Mouse (Mus musculus): ENCODE data around the gene Siae. TPM values are rescaled to one million over a fixed set of nuclear protein-coding genes. Genes with fewer than 3 reads are reported as not detected.

Gene Siae
- polyA plus RNA-seq (2015; fragmentation: Nextera tagmentation; extraction: Ambion mirVana), result 9.2 and 10.9 TPM in 2 replicates

GRCm38 (mm10) chr9:37554838-37555748 lies at the start of gene Siae:
Gene Siae (plus strand): TSS chr9:37555698.
- H3K9me3 ChIP-seq (replicated peaks; ENCODE audit: control insufficient read depth, low read length), result no peaks in the 10 kb centered on the region
- no peak within 1 kb of the TSS for H3K27ac ChIP-seq (ENCODE audit: low read length)
- peaks cover 18% of the 10 kb centered on the region for H3K4me1 ChIP-seq (ENCODE audit: control insufficient read depth, insufficient read depth, low read length)
- no peak within 1 kb of the TSS for H3K4me2 ChIP-seq (ENCODE audit: low read depth, low read length)
- WGBS, result 22% methylated on average over 7 of the region's 7 CpGs
- H3K27me3 ChIP-seq (ENCODE audit: control insufficient read depth, insufficient read depth, low read length), result peaks cover 35% of the 10 kb centered on the region
- no peak within 1 kb of the TSS for H3K4me3 ChIP-seq (ENCODE audit: low read length)
- no peak for ATAC-seq (replicated peaks; ENCODE audit: extremely low read depth, insufficient read depth, low FRiP score)
- no peaks in the 10 kb centered on the region for H3K36me3 ChIP-seq (ENCODE audit: control insufficient read depth, insufficient read depth)
- no peak within 1 kb of the TSS for H3K9ac ChIP-seq (ENCODE audit: low read length)

DNA sequence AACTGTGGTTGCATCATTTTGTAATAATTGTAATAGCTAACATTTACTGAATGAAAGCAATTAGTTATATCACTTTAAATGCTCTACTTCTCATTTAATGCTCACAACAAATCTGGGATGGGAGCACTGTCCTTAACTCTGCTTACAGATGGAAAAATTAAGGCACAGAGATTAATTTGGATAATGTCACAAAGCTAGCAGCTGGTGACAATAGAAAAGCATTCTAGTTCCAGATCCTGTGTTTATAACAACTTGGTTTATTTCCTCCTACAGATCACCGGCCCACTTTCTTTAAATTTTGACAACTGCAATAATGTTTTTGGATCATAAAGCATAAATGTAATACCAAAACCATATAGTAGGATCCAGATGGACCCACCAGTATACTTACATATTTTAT lies 49.5 kb upstream of the Siae start:
- Histone ChIP-seq H3K9ac (ENCODE audit: low read length) (no peak overlapping the region), H3K9me3 (replicated peaks; ENCODE audit: control insufficient read depth, low read length) (no peaks in the 10 kb centered on the region), H3K4me3 (ENCODE audit: low read length) (no peak overlapping the region), H3K36me3 (ENCODE audit: control insufficient read depth, insufficient read depth) (no peaks in the 10 kb centered on the region), H3K27me3 (ENCODE audit: control insufficient read depth, insufficient read depth, low read length) (no peaks in the 10 kb centered on the region), H3K4me1 (ENCODE audit: control insufficient read depth, insufficient read depth, low read length) (no peaks in the 10 kb centered on the region), H3K27ac (ENCODE audit: low read length) (no peak overlapping the region), H3K4me2 (ENCODE audit: low read depth, low read length) (no peak overlapping the region)
- no peak for ATAC-seq (replicated peaks; ENCODE audit: extremely low read depth, insufficient read depth, low FRiP score)
- 85% methylated on average over 1 of the region's 1 CpGs for WGBS

DNA sequence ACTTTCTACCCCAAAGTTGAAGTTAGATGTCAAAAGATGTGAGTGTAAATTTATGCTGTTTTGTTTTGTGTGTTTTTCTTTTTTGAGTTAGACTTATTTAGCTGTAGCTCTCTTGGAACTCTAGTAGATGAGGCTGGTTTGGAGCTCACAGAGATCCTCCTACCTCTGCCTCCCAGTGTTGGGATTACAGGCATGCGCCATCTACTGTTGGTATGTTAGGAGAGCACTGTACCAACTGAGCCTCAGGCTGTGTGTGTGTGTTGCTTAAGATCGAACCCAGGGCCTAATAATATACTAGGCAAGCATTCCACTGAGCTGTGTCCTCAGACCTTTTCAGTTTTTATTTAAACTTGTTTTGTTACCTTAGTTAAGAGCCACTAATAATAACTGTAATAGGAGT lies 43.4 kb upstream of the Siae start:
- H3K4me3 ChIP-seq (ENCODE audit: low read length), result no peak overlapping the region
- no peaks in the 10 kb centered on the region for H3K9me3 ChIP-seq (replicated peaks; ENCODE audit: control insufficient read depth, low read length)
- H3K27ac ChIP-seq (ENCODE audit: low read length), result no peak overlapping the region
- H3K36me3 ChIP-seq (ENCODE audit: control insufficient read depth, insufficient read depth), result no peaks in the 10 kb centered on the region
- H3K27me3 ChIP-seq (ENCODE audit: control insufficient read depth, insufficient read depth, low read length), result no peaks in the 10 kb centered on the region
- ATAC-seq (replicated peaks; ENCODE audit: extremely low read depth, insufficient read depth, low FRiP score), result no peak
- no peak overlapping the region for H3K4me2 ChIP-seq (ENCODE audit: low read depth, low read length)
- no peak overlapping the region for H3K9ac ChIP-seq (ENCODE audit: low read length)
- WGBS, result 87% methylated on average over 2 of the region's 2 CpGs
- peaks cover 11% of the 10 kb centered on the region for H3K4me1 ChIP-seq (ENCODE audit: control insufficient read depth, insufficient read depth, low read length)

DNA sequence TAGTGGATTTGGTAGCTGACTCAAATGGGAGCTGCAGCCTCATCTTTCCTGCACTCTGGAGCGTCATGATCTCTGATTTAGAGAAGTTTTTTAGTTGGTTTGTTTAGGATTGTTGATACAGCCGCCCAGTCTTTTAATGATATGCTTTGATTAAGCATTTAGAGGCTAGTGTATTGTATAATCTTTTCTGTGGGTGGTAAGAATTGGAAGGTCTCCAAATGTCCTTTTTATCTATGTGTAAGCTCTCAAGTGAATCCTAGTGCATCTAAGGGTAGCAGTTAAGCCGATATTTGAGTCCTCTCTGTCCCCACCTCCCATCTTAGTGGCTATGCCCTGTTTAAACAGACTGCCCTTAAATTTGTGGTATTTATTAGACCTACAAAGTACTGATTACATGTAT lies 41.0 kb upstream of the Siae start:
- Histone ChIP-seq H3K9me3 (replicated peaks; ENCODE audit: control insufficient read depth, low read length) (no peaks in the 10 kb centered on the region), H3K27ac (ENCODE audit: low read length) (no peak overlapping the region), H3K4me3 (ENCODE audit: low read length) (no peak overlapping the region), H3K9ac (ENCODE audit: low read length) (no peak overlapping the region), H3K27me3 (ENCODE audit: control insufficient read depth, insufficient read depth, low read length) (no peaks in the 10 kb centered on the region), H3K4me1 (ENCODE audit: control insufficient read depth, insufficient read depth, low read length) (peaks cover 11% of the 10 kb centered on the region), H3K4me2 (ENCODE audit: low read depth, low read length) (no peak overlapping the region), H3K36me3 (ENCODE audit: control insufficient read depth, insufficient read depth) (peaks cover 7% of the 10 kb centered on the region; the same call in 1 of the 2 replicates)
- 64% methylated on average over 3 of the region's 3 CpGs for WGBS
- ATAC-seq (replicated peaks; ENCODE audit: extremely low read depth, insufficient read depth, low FRiP score), result no peak

DNA sequence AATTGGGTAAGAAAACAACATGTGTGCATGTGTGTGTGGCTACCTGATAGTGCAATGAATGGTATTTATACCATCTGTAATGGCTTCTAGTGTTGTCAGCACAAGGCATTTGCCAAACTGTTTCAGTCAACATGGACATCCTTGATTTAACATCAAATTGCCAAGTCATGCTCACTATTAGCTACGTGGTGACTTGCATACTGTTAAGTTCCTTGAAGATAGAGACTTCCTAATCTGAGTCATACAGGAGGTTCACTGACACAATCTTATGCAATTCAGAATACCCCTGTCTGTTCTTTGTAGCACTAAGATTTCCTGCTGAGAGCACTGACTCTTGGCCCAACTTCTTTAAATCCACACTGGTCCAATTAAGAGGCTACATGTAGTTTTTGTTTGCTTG lies 38.0 kb upstream of the Siae start:
- H3K4me2 ChIP-seq (ENCODE audit: low read depth, low read length), result no peak overlapping the region
- no peak overlapping the region for H3K27ac ChIP-seq (ENCODE audit: low read length)
- no peak overlapping the region for H3K9ac ChIP-seq (ENCODE audit: low read length)
- H3K27me3 ChIP-seq (ENCODE audit: control insufficient read depth, insufficient read depth, low read length), result no peaks in the 10 kb centered on the region
- no peaks in the 10 kb centered on the region for H3K9me3 ChIP-seq (replicated peaks; ENCODE audit: control insufficient read depth, low read length)
- 65% methylated on average over 1 of the region's 1 CpGs for WGBS
- no peak overlapping the region for H3K4me3 ChIP-seq (ENCODE audit: low read length)
- H3K36me3 ChIP-seq (ENCODE audit: control insufficient read depth, insufficient read depth), result peaks cover 18% of the 10 kb centered on the region
- peaks cover 11% of the 10 kb centered on the region for H3K4me1 ChIP-seq (ENCODE audit: control insufficient read depth, insufficient read depth, low read length)
- ATAC-seq (replicated peaks; ENCODE audit: extremely low read depth, insufficient read depth, low FRiP score), result no peak; the same call in 1 of the 2 replicates

- Histone ChIP-seq H3K4me3 (ENCODE audit: low read length) (no peak overlapping the region), H3K9me3 (replicated peaks; ENCODE audit: control insufficient read depth, low read length) (no peaks in the 10 kb centered on the region), H3K4me1 (ENCODE audit: control insufficient read depth, insufficient read depth, low read length) (peaks cover 10% of the 10 kb centered on the region), H3K36me3 (ENCODE audit: control insufficient read depth, insufficient read depth) (peaks cover 27% of the 10 kb centered on the region), H3K27me3 (ENCODE audit: control insufficient read depth, insufficient read depth, low read length) (no peaks in the 10 kb centered on the region), H3K9ac (ENCODE audit: low read length) (no peak overlapping the region), H3K4me2 (ENCODE audit: low read depth, low read length) (no peak overlapping the region), H3K27ac (ENCODE audit: low read length) (no peak overlapping the region)
- whole genome bisulfite sequencing, result 93% methylated on average over 8 of the region's 8 CpGs
- no peak for ATAC-seq (replicated peaks; ENCODE audit: extremely low read depth, insufficient read depth, low FRiP score)
Measured at GRCm38 (mm10) chr9:37518991-37519390, 36.5 kb upstream of the Siae start.

DNA sequence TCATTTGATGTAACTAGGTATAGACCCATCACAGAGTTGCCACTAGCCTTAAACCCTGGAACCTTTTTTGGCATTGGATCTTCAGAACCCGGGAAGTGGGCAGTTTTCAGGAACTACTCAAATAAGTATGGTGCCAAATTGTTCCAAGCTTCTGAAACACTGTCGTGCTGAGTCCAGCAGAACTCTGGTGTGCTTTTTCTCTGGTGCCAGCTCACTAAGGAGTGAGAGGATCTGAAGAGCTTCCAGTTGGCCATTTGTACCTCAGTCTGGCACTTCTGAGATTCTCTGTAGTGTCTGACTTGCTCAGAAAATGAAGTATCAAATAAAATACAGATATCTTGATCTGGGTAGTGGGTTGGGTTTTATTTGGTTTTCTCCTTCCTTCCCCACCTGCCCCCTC lies 35.5 kb upstream of the Siae start:
- H3K9ac ChIP-seq (ENCODE audit: low read length), result no peak overlapping the region
- H3K36me3 ChIP-seq (ENCODE audit: control insufficient read depth, insufficient read depth), result peaks cover 28% of the 10 kb centered on the region
- no peak for ATAC-seq (replicated peaks; ENCODE audit: extremely low read depth, insufficient read depth, low FRiP score)
- H3K9me3 ChIP-seq (replicated peaks; ENCODE audit: control insufficient read depth, low read length), result no peaks in the 10 kb centered on the region
- no peaks in the 10 kb centered on the region for H3K27me3 ChIP-seq (ENCODE audit: control insufficient read depth, insufficient read depth, low read length)
- peaks cover 5% of the 10 kb centered on the region for H3K4me1 ChIP-seq (ENCODE audit: control insufficient read depth, insufficient read depth, low read length)
- 88% methylated on average over 2 of the region's 2 CpGs for WGBS
- H3K4me2 ChIP-seq (ENCODE audit: low read depth, low read length), result no peak overlapping the region
- H3K27ac ChIP-seq (ENCODE audit: low read length), result no peak overlapping the region
- H3K4me3 ChIP-seq (ENCODE audit: low read length), result no peak overlapping the region

DNA sequence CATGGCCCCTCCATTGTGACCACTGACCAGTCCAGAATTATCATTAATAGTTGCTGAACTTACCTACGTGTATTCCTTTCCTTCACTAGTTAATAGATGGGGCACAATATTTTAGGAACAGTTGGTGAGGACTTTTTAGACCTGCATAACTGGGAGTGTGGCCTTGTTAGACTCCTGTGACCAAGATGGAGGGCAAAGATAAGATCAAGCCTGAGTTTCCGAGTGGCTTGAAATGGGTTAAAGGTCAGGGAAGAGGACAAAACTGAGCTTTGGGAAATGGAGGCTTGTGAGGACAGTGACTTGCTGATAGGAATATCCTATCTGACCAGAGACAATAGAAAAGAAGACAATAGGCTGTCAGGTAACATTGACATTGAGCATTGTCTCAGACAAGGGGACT lies 30.0 kb upstream of the Siae start:
- no peak overlapping the region for H3K27ac ChIP-seq (ENCODE audit: low read length)
- peaks cover 21% of the 10 kb centered on the region for H3K36me3 ChIP-seq (ENCODE audit: control insufficient read depth, insufficient read depth)
- 72% methylated on average over 2 of the region's 2 CpGs for WGBS

More for the DNA sequence above, 30.0 kb upstream of the Siae start:
- no peak overlapping the region for H3K4me2 ChIP-seq (ENCODE audit: low read depth, low read length)
- no peak overlapping the region for H3K4me3 ChIP-seq (ENCODE audit: low read length)
- H3K9me3 ChIP-seq (replicated peaks; ENCODE audit: control insufficient read depth, low read length), result no peaks in the 10 kb centered on the region
- no peak overlapping the region for H3K9ac ChIP-seq (ENCODE audit: low read length)
- ATAC-seq (replicated peaks; ENCODE audit: extremely low read depth, insufficient read depth, low FRiP score), result no peak
- peaks cover 22% of the 10 kb centered on the region for H3K4me1 ChIP-seq (ENCODE audit: control insufficient read depth, insufficient read depth, low read length)
- H3K27me3 ChIP-seq (ENCODE audit: control insufficient read depth, insufficient read depth, low read length), result peaks cover 13% of the 10 kb centered on the region

Data from heart, embryonic 16.5 days (tissue).